Comparison of ENCODE assay signal across 37 mouse cellular contexts in the genomic region with DNA sequence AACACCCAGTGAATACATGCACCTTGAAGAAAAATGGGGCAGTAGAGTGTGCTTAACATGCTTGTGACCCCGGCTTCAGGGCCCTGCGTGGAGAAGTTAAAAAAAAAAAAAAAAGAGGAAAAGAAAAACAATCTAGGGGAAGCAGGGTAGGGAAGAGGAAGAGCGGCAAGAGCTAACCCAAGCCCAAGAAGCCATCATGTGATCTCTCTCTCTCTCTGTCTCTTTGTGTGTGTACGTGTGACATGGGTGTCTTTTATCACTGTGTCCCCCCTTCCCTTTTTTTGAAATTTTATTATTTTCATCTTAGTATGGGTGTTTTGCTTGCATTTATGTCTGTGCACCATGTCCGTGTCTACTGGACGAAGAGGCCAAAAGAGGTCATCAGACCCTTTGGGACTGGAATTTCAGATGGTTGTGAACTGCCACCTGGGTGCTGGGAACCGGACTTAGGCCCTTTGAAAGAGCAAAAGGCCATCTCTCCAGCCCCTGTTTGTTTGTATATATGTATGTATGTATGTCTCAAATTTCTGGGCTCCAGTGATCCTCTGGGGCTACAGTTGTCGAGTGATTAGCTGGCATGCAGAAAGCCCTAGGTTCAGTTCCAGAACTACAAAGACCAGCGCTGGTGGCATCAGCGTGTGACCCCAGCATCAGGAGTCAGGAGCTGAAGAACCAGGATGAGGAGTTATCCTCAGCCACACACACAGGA. TPM values are rescaled to one million over a fixed set of nuclear protein-coding genes. Genes with fewer than 3 reads are reported as not detected.
A peak's percentile ranks its signal among the peaks of the same experiment; 100 is the strongest.
DNase-seq lines count a peak whose midpoint lies in the region; ATAC-seq and TF ChIP-seq lines count a peak whose summit lies in the region.
"Had no signal": no experiment of that assay in that cellular context is flagged by ENCODE, and none has a peak within 500 bp of the region (broad histone marks: within the 10 kb centered on the region; RNA-seq: fewer than 3 reads in every experiment).

No protein-coding gene starts in this region.

- no peak for TF ChIP-seq POLR2A in MEL (IDR thresholded peaks at IDR 0.05; ENCODE audit: control insufficient read depth in 1 of 2, insufficient read depth in 1 of 2, low read depth in 1 of 2, low read length in 2 of 2, poor library complexity in 1 of 2)

- peaks cover 13% of the 10 kb centered on the region; the same call in 1 of the 2 replicates for H3K79me2 ChIP-seq in MEL (ENCODE audit: control insufficient read depth, insufficient read depth, low read length, poor library complexity)

- TF ChIP-seq EP300 in MEL (IDR thresholded peaks at IDR 0.05; ENCODE audit: low read depth in 1 of 2, low read length in 2 of 2) = no peak

- no peak for TF ChIP-seq RAD21 in MEL (IDR thresholded peaks at IDR 0.05; ENCODE audit: low read depth, low read length)

- no peaks in the 10 kb centered on the region for H3K9me3 ChIP-seq in MEL (replicated peaks; ENCODE audit: insufficient read depth, low read length)
- H3K9me3 ChIP-seq: embryonic facial prominence, embryonic 15.5 days; forebrain, embryonic 12.5 days; forebrain, embryonic 15.5 days; hindbrain, embryonic 10.5 days; hindbrain, embryonic 13.5 days; intestine, embryonic 15.5 days had no signal

- peak; percentile 64 for DNase-seq in heart, adult 11 months
- no peak for DNase-seq in heart, adult 9 months (ENCODE audit: low spot score in 2 of 2)
- no peak for DNase-seq in MEL (ENCODE audit: low read depth, low spot score)
- no peak for DNase-seq in left cerebral cortex, postnatal 14 days (ENCODE audit: low spot score in 2 of 2)
- DNase-seq in embryo, embryonic 10.5 days (ENCODE audit: low spot score) = no peak
- DNase-seq in c-Kit-positive CD71-positive TER-119-positive erythroid progenitor cells, embryonic 14.5 days (ENCODE audit: low spot score) = no peak
- DNase-seq: adrenal gland, adult 2 months; adrenal gland, postnatal 14 days; B cell, adult 2 months; cerebellum, adult 11 months; cerebellum, adult 2 months; cerebellum, adult 9-11 months; cerebellum, postnatal 25 days; embryo, embryonic 11 days; gastrocnemius, postnatal 10 days; gastrocnemius, postnatal 36 days; heart, adult 18-20 months; heart, postnatal 36 days; kidney, adult 11 months had no signal

- intact Hi-C loops in left cerebral cortex, postnatal 14 days (cut with DNase I) = no loop called here

- ATAC-seq in megakaryocyte, adult 5-6 weeks (ENCODE audit: poor library complexity, severe bottlenecking) = peak; percentile 41; the same call in 1 of the 2 replicates
- ATAC-seq: forebrain, embryonic 15.5 days; hindbrain, embryonic 16.5 days; intestine, embryonic 15.5 days had no signal

- no peaks in the 10 kb centered on the region for H3K27me3 ChIP-seq in MEL (ENCODE audit: control insufficient read depth in 1 of 2, insufficient read depth in 2 of 2, low read length in 2 of 2)
- H3K27me3 ChIP-seq: CH12.LX; embryonic facial prominence, embryonic 15.5 days; forebrain, embryonic 12.5 days; forebrain, embryonic 15.5 days; hindbrain, embryonic 13.5 days; intestine, embryonic 15.5 days had no signal

- no peak overlapping the region for H3K4me3 ChIP-seq in MEL (ENCODE audit: control insufficient read depth in 1 of 2, insufficient read depth in 1 of 2, low read depth in 2 of 2, low read length in 2 of 2)
- no peak overlapping the region for H3K4me3 ChIP-seq in brown adipose tissue, adult 24 weeks (ENCODE audit: insufficient read depth, low read depth, low read length)
- H3K4me3 ChIP-seq: embryonic facial prominence, embryonic 15.5 days; erythroblast, embryonic 14.5 days; forebrain, embryonic 12.5 days; forebrain, embryonic 15.5 days; hindbrain, embryonic 10.5 days; hindbrain, embryonic 13.5 days; intestine, embryonic 15.5 days had no signal

- H3K9ac ChIP-seq in MEL (ENCODE audit: control insufficient read depth, low read depth, low read length, poor library complexity, severe bottlenecking) = no peak overlapping the region
- H3K9ac ChIP-seq: embryonic facial prominence, embryonic 15.5 days; forebrain, embryonic 12.5 days; forebrain, embryonic 15.5 days; hindbrain, embryonic 13.5 days; intestine, embryonic 15.5 days had no signal

- peaks cover 0 to 6% of the 10 kb centered on the region in 2 experiments; a peak in 1 of 4 replicates for H3K4me1 ChIP-seq in MEL (ENCODE audit: control insufficient read depth in 1 of 2, insufficient read depth in 2 of 2, low read length in 2 of 2)
- no peaks in the 10 kb centered on the region for H3K4me1 ChIP-seq in brown adipose tissue, adult 24 weeks (ENCODE audit: control insufficient read depth, insufficient read depth, insufficient read length, low read length)

- no peak for TF ChIP-seq CTCF in MEL (IDR thresholded peaks at IDR 0.05 in 2 of 3, conservative IDR thresholded peaks at IDR 0.05 in 1 of 3; ENCODE audit: control insufficient read depth in 1 of 3, insufficient read depth in 1 of 3, low read depth in 2 of 3, low read length in 3 of 3, poor library complexity in 1 of 3, severe bottlenecking in 1 of 3)

- peaks cover 1 to 4% of the 10 kb centered on the region in 2 experiments for H3K36me3 ChIP-seq in MEL (ENCODE audit: control insufficient read depth in 1 of 2, insufficient read depth in 2 of 2, low read length in 2 of 2)
- H3K36me3 ChIP-seq: forebrain, embryonic 15.5 days had no signal

- no peak overlapping the region for H3K27ac ChIP-seq in MEL (ENCODE audit: control insufficient read depth, low read depth, low read length)
- H3K27ac ChIP-seq in brown adipose tissue, adult 24 weeks (replicated peaks; ENCODE audit: low read depth, low read length) = 0 out of 2 replicates have a peak overlapping the region, but pooled peaks have one; percentile 24
- H3K27ac ChIP-seq: embryonic facial prominence, embryonic 15.5 days; forebrain, embryonic 12.5 days; forebrain, embryonic 15.5 days; hindbrain, embryonic 10.5 days; hindbrain, embryonic 13.5 days; intestine, embryonic 15.5 days had no signal

TF ChIP-seq in MEL, 35 proteins besides CTCF, POLR2A, EP300 and RAD21:
- no peak for TF ChIP-seq ETS1 (IDR thresholded peaks at IDR 0.05; ENCODE audit: low read depth, low read length)
- no peak for TF ChIP-seq SMC3 (IDR thresholded peaks at IDR 0.05; ENCODE audit: low read depth, low read length)
- peak; percentile 67 for TF ChIP-seq ZNF384 (IDR thresholded peaks at IDR 0.05; ENCODE audit: low read depth, low read length)
- TF ChIP-seq TCF12 (IDR thresholded peaks at IDR 0.05; ENCODE audit: low read depth, low read length) = no peak
- TF ChIP-seq BHLHE40 (IDR thresholded peaks at IDR 0.05; ENCODE audit: borderline replicate concordance, low read depth, low read length) = no peak
- no peak for TF ChIP-seq USF2 (IDR thresholded peaks at IDR 0.05; ENCODE audit: borderline replicate concordance in 1 of 2, insufficient read depth in 1 of 2, low read depth in 1 of 2, low read length in 2 of 2)

RNA-seq across cellular contexts. Expression of a gene that starts 6.5 kb away (rescaled TPM):
- 139 and 144 TPM in 2 replicates for total RNA-seq in MEL (2012; rRNA removed)
- 100 to 1,000 TPM in 1 of 2 experiments, not detected in 1; 357 TPM for polyA plus RNA-seq in MEL (2012; ENCODE audit: insufficient read depth in 1 of 2, insufficient read length in 2 of 2, low read depth in 1 of 2, low replicate concordance in 2 of 2, missing spikeins in 1 of 2)
- polyA plus RNA-seq in brown adipose tissue, adult 24 weeks (2012; ENCODE audit: insufficient read depth, insufficient read length, missing spikeins) = 25.1 and 30.8 TPM in 2 replicates
- 115 and 131 TPM in 2 replicates for total RNA-seq in megakaryocyte, adult 5-6 weeks (2015)
- 78.5 and 81.9 TPM in 2 replicates for total RNA-seq in megakaryocyte, adult 5-6 weeks (2017)
- 1 to 10 TPM; 5.7 to 7.8 TPM for total RNA-seq in left cerebral cortex, postnatal 14 days (2021)

RNA-seq across cellular contexts. Expression of a gene that starts 19.4 kb away (rescaled TPM):
- total RNA-seq in MEL (2012; rRNA removed) = not detected in 2 replicates
- under 1 TPM in 1 of 2 experiments, not detected in 1; 0.17 TPM for polyA plus RNA-seq in MEL (2012; ENCODE audit: insufficient read depth in 1 of 2, insufficient read length in 2 of 2, low read depth in 1 of 2, low replicate concordance in 2 of 2, missing spikeins in 1 of 2)
- polyA plus RNA-seq in brown adipose tissue, adult 24 weeks (2012; ENCODE audit: insufficient read depth, insufficient read length, missing spikeins) = not detected in 2 replicates
- 0.93 and 1.5 TPM in 2 replicates for total RNA-seq in megakaryocyte, adult 5-6 weeks (2015)
- total RNA-seq in megakaryocyte, adult 5-6 weeks (2017) = 5.0 and 6.3 TPM in 2 replicates
- 1 to 10 TPM; 1.5 to 1.8 TPM for total RNA-seq in left cerebral cortex, postnatal 14 days (2021)
- total RNA-seq: CH12.LX; common myeloid progenitor, adult 5-6 weeks; G1E; gastrocnemius, postnatal 36 days; heart, adult 18-20 months; heart, postnatal 36 days had no signal
- polyA plus RNA-seq: adrenal gland, adult 2 months; embryonic facial prominence, embryonic 11.5 days; erythroblast, embryonic 14.5 days; forebrain, embryonic 12.5 days; forebrain, embryonic 15.5 days; G1E; heart, embryonic 11.5 days; heart, embryonic 14.5 days; heart, postnatal 0 days; hindbrain, embryonic 10.5 days; hindbrain, embryonic 13.5 days; hindbrain, embryonic 16.5 days; intestine, embryonic 15.5 days had no signal

RNA-seq across cellular contexts. Expression of a gene that starts 21.3 kb away (rescaled TPM):
- total RNA-seq in MEL (2012; rRNA removed) = 26.2 and 30.5 TPM in 2 replicates
- 10 to 100 TPM in 1 of 2 experiments, not detected in 1; 34.6 TPM for polyA plus RNA-seq in MEL (2012; ENCODE audit: insufficient read depth in 1 of 2, insufficient read length in 2 of 2, low read depth in 1 of 2, low replicate concordance in 2 of 2, missing spikeins in 1 of 2)
- polyA plus RNA-seq in brown adipose tissue, adult 24 weeks (2012; ENCODE audit: insufficient read depth, insufficient read length, missing spikeins) = 71.0 and 78.1 TPM in 2 replicates
- 11.4 and 11.6 TPM in 2 replicates for total RNA-seq in megakaryocyte, adult 5-6 weeks (2015)
- 17.4 and 18.7 TPM in 2 replicates for total RNA-seq in megakaryocyte, adult 5-6 weeks (2017)
- total RNA-seq in left cerebral cortex, postnatal 14 days (2021) = 10 to 100 TPM; 69.6 to 71.3 TPM

RNA-seq across cellular contexts. Expression of a gene that starts 25.2 kb away (rescaled TPM):
- total RNA-seq in MEL (2012; rRNA removed) = not detected in 2 replicates
- polyA plus RNA-seq in MEL (2012; ENCODE audit: insufficient read depth in 1 of 2, insufficient read length in 2 of 2, low read depth in 1 of 2, low replicate concordance in 2 of 2, missing spikeins in 1 of 2) = not detected
- not detected in 2 replicates for polyA plus RNA-seq in brown adipose tissue, adult 24 weeks (2012; ENCODE audit: insufficient read depth, insufficient read length, missing spikeins)
- 0.84 TPM in 1 of 2 replicates, not detected in the other for total RNA-seq in megakaryocyte, adult 5-6 weeks (2015)
- total RNA-seq in megakaryocyte, adult 5-6 weeks (2017) = 0.66 TPM in 1 of 2 replicates, not detected in the other
- total RNA-seq in left cerebral cortex, postnatal 14 days (2021) = 1 to 10 TPM in 1 of 2 experiments, not detected in 1; 1.4 TPM
- total RNA-seq: adrenal gland, postnatal 14 days; adrenal gland, postnatal 4 days; CH12.LX; common myeloid progenitor, adult 5-6 weeks; G1E; gastrocnemius, postnatal 36 days; heart, adult 18-20 months; heart, postnatal 36 days had no signal
- polyA plus RNA-seq: embryonic facial prominence, embryonic 11.5 days; erythroblast, embryonic 14.5 days; forebrain, embryonic 12.5 days; forebrain, embryonic 15.5 days; G1E; heart, embryonic 11.5 days; heart, embryonic 14.5 days; heart, postnatal 0 days; hindbrain, embryonic 10.5 days; hindbrain, embryonic 13.5 days; hindbrain, embryonic 16.5 days; intestine, embryonic 15.5 days had no signal

RNA-seq across cellular contexts. Expression of a gene that starts 31.1 kb away (rescaled TPM):
- 0.16 TPM in 1 of 2 replicates, not detected in the other for total RNA-seq in MEL (2012; rRNA removed)
- polyA plus RNA-seq in MEL (2012; ENCODE audit: insufficient read depth in 1 of 2, insufficient read length in 2 of 2, low read depth in 1 of 2, low replicate concordance in 2 of 2, missing spikeins in 1 of 2) = not detected
- not detected in 2 replicates for polyA plus RNA-seq in brown adipose tissue, adult 24 weeks (2012; ENCODE audit: insufficient read depth, insufficient read length, missing spikeins)
- not detected in 2 replicates for total RNA-seq in megakaryocyte, adult 5-6 weeks (2015)
- not detected in 2 replicates for total RNA-seq in megakaryocyte, adult 5-6 weeks (2017)
- total RNA-seq in left cerebral cortex, postnatal 14 days (2021) = under 1 TPM in 1 of 2 experiments, not detected in 1; 0.36 TPM
- total RNA-seq: common myeloid progenitor, adult 5-6 weeks; gastrocnemius, postnatal 36 days; heart, adult 18-20 months; heart, postnatal 36 days had no signal
- polyA plus RNA-seq: adrenal gland, adult 2 months; erythroblast, embryonic 14.5 days; forebrain, embryonic 15.5 days; G1E; heart, embryonic 11.5 days; heart, embryonic 14.5 days; heart, postnatal 0 days; hindbrain, embryonic 10.5 days; hindbrain, embryonic 13.5 days had no signal

Comparison
In these comparisons a context has a peak if more than half of its experiments do, and no peak if none do; other contexts are left out.
1. RNA of a gene that starts 6.5 kb away (total RNA-seq): 139 to 144 TPM in MEL and 78.5 to 131 TPM in megakaryocyte, adult 5-6 weeks; 5.7 to 7.8 TPM in left cerebral cortex, postnatal 14 days; every median in the first group is over 4 times any median in the second.